Mouse (Mus musculus): ENCODE data around the gene Cyb561d2. TPM values are rescaled to one million over a fixed set of nuclear protein-coding genes. Genes with fewer than 3 reads are reported as not detected.

Gene Cyb561d2
- polyA plus RNA-seq (2015; fragmentation: Nextera tagmentation; extraction: Ambion mirVana): 26.0 and 28.4 TPM in 2 replicates

DNA sequence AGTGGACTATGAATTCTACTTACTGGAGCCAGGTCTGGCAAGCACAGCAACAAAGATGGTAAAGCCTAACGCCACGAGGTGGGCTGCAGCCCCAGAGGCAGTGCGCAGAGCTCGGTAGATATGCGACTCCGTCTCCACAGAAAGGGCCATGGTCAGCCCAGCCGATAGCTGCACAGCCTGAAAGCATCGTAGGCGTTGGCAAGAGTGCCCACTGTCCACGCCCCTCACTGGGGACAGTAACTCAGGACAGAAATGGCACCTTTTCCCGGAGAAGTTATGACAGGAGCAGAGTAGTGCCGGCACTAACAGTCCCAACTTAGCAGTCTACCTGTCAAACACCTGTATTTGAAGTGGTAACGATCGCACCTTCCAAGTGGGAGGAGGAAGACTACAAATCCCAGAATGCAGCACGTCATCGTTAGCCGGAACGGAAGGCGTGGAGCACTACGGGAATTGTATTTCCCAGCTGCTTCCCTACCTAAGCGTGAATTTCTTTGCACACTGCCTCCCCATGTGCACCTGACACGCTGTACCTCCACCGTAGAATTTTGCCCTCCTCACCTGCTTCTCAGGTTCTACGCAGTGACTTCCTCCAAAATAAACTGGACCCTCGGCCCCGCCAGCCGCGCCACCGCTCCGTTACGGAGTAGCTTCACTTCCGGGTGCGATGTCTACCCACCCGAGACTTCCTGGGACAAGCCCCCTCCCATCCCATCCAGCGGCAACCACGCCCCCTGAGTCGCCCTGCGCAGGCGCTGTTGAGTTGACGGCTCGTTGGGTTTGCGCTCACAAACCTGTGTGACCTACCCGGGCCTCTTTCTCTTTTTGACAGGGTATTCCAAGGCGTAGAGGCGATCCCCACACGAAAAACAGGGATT lies at the start of gene Cyb561d2, which contains the start of gene Nprl2:
Cyb561d2 (minus strand) TSS at position 720 of the 878 bp plus-strand sequence.
Nprl2 (plus strand) TSS at position 753 of the 878 bp plus-strand sequence.
- Histone ChIP-seq H3K27me3 (no peaks in the 10 kb centered on the region), H3K9ac (peak within 1 kb of the TSS; percentile 61), H3K4me3 (peak within 1 kb of the TSS; percentile 83), H3K36me3 (peaks cover 37% of the 10 kb centered on the region), H3K27ac (peak within 1 kb of the TSS; percentile 75), H3K4me2 (peak within 1 kb of the TSS; percentile 84), H3K9me3 (no peaks in the 10 kb centered on the region), H3K4me1 (peaks cover 29% of the 10 kb centered on the region)
- ATAC-seq (ENCODE audit: borderline replicate concordance, extremely low read depth, low FRiP score, low TSS enrichment): peak; percentile 87
- under 1% methylated on average over 46 of the region's 46 CpGs for WGBS

DNA sequence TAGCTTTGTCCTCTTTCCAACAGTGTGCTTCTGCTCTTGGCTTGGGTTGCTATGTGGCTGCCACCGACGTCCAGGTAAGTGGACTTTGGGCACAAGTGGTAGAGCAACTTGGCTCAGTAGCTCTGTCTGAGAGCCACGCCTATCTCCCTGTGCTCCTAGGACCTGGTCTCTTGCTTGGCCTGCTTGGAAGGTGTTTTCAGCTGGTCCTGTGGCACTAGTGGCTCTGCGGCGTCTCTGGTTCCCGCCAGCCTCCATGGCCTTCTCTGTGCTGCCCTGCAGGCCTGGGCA lies 48.7 kb upstream of the Cyb561d2 start:
- Histone ChIP-seq H3K36me3 (peaks cover 44% of the 10 kb centered on the region), H3K4me3 (no peak overlapping the region), H3K27me3 (no peaks in the 10 kb centered on the region), H3K9me3 (no peaks in the 10 kb centered on the region), H3K27ac (peak overlapping the region; percentile 18; the same call in 1 of the 2 replicates), H3K9ac (no peak overlapping the region), H3K4me2 (no peak overlapping the region), H3K4me1 (peaks cover 24% of the 10 kb centered on the region)
- no peak for ATAC-seq (ENCODE audit: borderline replicate concordance, extremely low read depth, low FRiP score, low TSS enrichment)
- 86% methylated on average over 6 of the region's 6 CpGs for WGBS

DNA sequence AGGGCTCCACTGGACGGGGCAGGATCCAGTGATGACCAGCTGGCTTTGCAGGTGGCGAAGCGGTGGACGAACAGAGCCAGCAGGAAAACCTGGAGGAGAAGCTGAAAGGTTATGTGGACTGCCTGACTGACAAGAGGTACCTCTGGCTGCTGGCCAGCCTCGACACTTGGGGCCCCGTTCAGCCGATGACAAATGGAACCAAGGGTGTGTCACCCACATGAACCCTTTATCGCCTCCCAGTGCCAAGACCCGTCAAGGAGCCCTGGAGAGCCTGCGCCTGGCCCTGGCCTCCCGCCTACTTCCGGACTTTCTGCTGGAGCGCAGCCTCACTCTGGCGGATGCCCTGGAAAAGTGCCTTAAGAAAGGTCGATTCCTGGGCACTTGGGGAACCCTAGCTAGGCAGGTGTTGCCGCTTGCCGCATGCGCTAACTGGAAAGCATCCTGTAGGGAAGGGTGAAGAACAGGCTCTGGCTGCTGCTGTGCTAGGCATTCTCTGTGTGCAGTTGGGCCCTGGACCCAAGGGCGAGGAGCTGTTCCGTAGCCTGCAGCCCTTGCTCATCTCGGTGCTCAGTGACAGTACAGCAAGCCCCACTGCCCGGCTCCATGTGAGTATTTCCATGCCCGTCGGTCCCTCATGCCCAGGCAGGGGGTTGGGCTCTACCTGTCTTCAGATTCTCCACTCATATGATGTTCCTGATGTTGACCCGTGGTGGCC lies 48.2 kb upstream of the Cyb561d2 start:
- Histone ChIP-seq H3K36me3 (peaks cover 44% of the 10 kb centered on the region), H3K27ac (peak overlapping the region; percentile 18; the same call in 1 of the 2 replicates), H3K9ac (no peak overlapping the region), H3K4me3 (no peak overlapping the region), H3K9me3 (no peaks in the 10 kb centered on the region), H3K27me3 (no peaks in the 10 kb centered on the region), H3K4me1 (peaks cover 24% of the 10 kb centered on the region), H3K4me2 (peak overlapping the region; percentile 79; the same call in 1 of the 2 replicates)
- 71% methylated on average over 25 of the region's 25 CpGs for WGBS
- ATAC-seq (ENCODE audit: borderline replicate concordance, extremely low read depth, low FRiP score, low TSS enrichment): no peak

- H3K27ac ChIP-seq: peak overlapping the region; percentile 36; the same call in 1 of the 2 replicates
- peak overlapping the region; percentile 79 for H3K4me3 ChIP-seq
- peaks cover 41% of the 10 kb centered on the region for H3K36me3 ChIP-seq
- WGBS: under 1% methylated on average over 33 of the region's 33 CpGs
- ATAC-seq (ENCODE audit: borderline replicate concordance, extremely low read depth, low FRiP score, low TSS enrichment): no peak
- H3K4me1 ChIP-seq: peaks cover 24% of the 10 kb centered on the region
- peak overlapping the region; percentile 64 for H3K9ac ChIP-seq
- no peaks in the 10 kb centered on the region for H3K27me3 ChIP-seq
- H3K9me3 ChIP-seq: no peaks in the 10 kb centered on the region
- H3K4me2 ChIP-seq: peak overlapping the region; percentile 79
These were observed 46.0 kb upstream of the Cyb561d2 start for GRCm38 (mm10) chr9:107587833-107588639.

DNA sequence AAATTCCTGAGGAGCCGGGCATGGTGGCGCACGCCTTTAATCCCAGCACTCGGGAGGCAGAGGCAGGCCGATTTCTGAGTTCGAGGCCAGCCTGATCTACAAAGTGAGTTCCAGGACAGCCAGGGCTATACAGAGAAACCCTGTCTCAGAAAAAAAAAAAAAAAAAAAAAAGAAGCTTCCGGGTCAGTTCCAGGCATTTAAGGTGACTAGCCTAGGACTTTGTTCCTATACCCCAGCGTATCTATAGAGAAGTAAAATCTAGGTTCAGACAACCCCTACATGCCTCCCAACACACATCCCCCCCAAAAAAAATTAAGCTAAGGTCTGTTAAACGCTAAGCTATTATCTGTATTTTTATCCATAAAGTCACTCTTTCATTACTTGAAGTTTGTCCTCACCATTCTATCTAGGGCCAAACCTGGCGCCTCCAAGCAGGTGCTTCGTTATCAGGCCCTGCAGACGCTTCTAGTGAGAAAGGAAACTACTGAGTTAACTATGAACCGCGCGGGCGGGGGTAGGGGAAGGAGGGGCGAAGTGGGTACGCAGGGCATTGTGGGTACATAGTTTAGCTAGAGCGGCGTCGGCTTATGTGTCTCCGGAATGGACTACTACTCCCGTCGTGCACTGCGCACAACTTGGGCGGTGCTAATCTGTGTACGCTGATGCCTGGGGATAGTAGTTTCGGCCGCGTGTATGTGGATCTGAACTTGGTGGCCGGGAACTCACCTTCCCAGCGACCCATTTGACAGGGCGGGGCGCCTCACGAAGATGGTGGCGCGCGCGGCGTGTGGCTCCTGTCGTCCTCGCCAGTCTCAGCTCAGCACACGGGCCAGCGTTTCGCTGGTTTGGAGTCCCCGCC lies 45.2 kb upstream of the Cyb561d2 start, which contains the start of gene Ifrd2:
Ifrd2 (plus strand) TSS at position 669 of the 859 bp plus-strand sequence.
- H3K27me3 ChIP-seq: no peaks in the 10 kb centered on the region
- ATAC-seq (ENCODE audit: borderline replicate concordance, extremely low read depth, low FRiP score, low TSS enrichment): peak; percentile 97
- H3K9me3 ChIP-seq: no peaks in the 10 kb centered on the region
- whole genome bisulfite sequencing: 11% methylated on average over 46 of the region's 46 CpGs
- peaks cover 38% of the 10 kb centered on the region for H3K36me3 ChIP-seq
- H3K4me2 ChIP-seq: peak within 1 kb of the TSS; percentile 79
- H3K27ac ChIP-seq: peak within 1 kb of the TSS; percentile 41; the same call in 1 of the 2 replicates
- peaks cover 32% of the 10 kb centered on the region for H3K4me1 ChIP-seq
- H3K9ac ChIP-seq: peak within 1 kb of the TSS; percentile 64
- H3K4me3 ChIP-seq: peak within 1 kb of the TSS; percentile 79

- peaks cover 31% of the 10 kb centered on the region for H3K36me3 ChIP-seq
- no peak overlapping the region for H3K27ac ChIP-seq
- H3K9me3 ChIP-seq: no peaks in the 10 kb centered on the region
- H3K4me3 ChIP-seq: no peak overlapping the region
- H3K4me1 ChIP-seq: peaks cover 39% of the 10 kb centered on the region
- H3K4me2 ChIP-seq: no peak overlapping the region
- ATAC-seq (ENCODE audit: borderline replicate concordance, extremely low read depth, low FRiP score, low TSS enrichment): no peak
- no peaks in the 10 kb centered on the region for H3K27me3 ChIP-seq
- 85% methylated on average over 5 of the region's 5 CpGs for WGBS
- H3K9ac ChIP-seq: no peak overlapping the region
These were observed 44.5 kb upstream of the Cyb561d2 start for GRCm38 (mm10) chr9:107586504-107586903.

- H3K9ac ChIP-seq: no peak overlapping the region
- no peak overlapping the region for H3K4me3 ChIP-seq
- H3K4me1 ChIP-seq: peaks cover 36% of the 10 kb centered on the region
- peaks cover 13% of the 10 kb centered on the region for H3K36me3 ChIP-seq
- no peak for ATAC-seq (ENCODE audit: borderline replicate concordance, extremely low read depth, low FRiP score, low TSS enrichment)
- 91% methylated on average over 14 of the region's 14 CpGs for WGBS
- H3K4me2 ChIP-seq: no peak overlapping the region
- no peak overlapping the region for H3K27ac ChIP-seq
- H3K9me3 ChIP-seq: no peaks in the 10 kb centered on the region
- no peaks in the 10 kb centered on the region for H3K27me3 ChIP-seq
These were observed 41.2 kb upstream of the Cyb561d2 start for GRCm38 (mm10) chr9:107583174-107583573.

GRCm38 (mm10) chr9:107582509-107583062 lies 40.6 kb upstream of the Cyb561d2 start:
- H3K4me3 ChIP-seq: no peak overlapping the region
- no peaks in the 10 kb centered on the region for H3K27me3 ChIP-seq
- peaks cover 13% of the 10 kb centered on the region for H3K36me3 ChIP-seq
- 89% methylated on average over 7 of the region's 7 CpGs for WGBS
- H3K27ac ChIP-seq: no peak overlapping the region
- peak overlapping the region; percentile 87; the same call in 1 of the 2 replicates for H3K4me2 ChIP-seq
- H3K4me1 ChIP-seq: peaks cover 38% of the 10 kb centered on the region
- ATAC-seq (ENCODE audit: borderline replicate concordance, extremely low read depth, low FRiP score, low TSS enrichment): no peak
- no peak overlapping the region for H3K9ac ChIP-seq
- no peaks in the 10 kb centered on the region for H3K9me3 ChIP-seq

GRCm38 (mm10) chr9:107581584-107581983 lies 39.6 kb upstream of the Cyb561d2 start:
- peaks cover 13% of the 10 kb centered on the region for H3K36me3 ChIP-seq
- WGBS: 63% methylated on average over 4 of the region's 4 CpGs
- no peaks in the 10 kb centered on the region for H3K27me3 ChIP-seq
- peak overlapping the region; percentile 87 for H3K4me2 ChIP-seq
- no peaks in the 10 kb centered on the region for H3K9me3 ChIP-seq
- H3K9ac ChIP-seq: peak overlapping the region; percentile 67
- ATAC-seq (ENCODE audit: borderline replicate concordance, extremely low read depth, low FRiP score, low TSS enrichment): no peak
- H3K4me1 ChIP-seq: peaks cover 45% of the 10 kb centered on the region
- H3K27ac ChIP-seq: peak overlapping the region; percentile 97
- peak overlapping the region; percentile 60 for H3K4me3 ChIP-seq

DNA sequence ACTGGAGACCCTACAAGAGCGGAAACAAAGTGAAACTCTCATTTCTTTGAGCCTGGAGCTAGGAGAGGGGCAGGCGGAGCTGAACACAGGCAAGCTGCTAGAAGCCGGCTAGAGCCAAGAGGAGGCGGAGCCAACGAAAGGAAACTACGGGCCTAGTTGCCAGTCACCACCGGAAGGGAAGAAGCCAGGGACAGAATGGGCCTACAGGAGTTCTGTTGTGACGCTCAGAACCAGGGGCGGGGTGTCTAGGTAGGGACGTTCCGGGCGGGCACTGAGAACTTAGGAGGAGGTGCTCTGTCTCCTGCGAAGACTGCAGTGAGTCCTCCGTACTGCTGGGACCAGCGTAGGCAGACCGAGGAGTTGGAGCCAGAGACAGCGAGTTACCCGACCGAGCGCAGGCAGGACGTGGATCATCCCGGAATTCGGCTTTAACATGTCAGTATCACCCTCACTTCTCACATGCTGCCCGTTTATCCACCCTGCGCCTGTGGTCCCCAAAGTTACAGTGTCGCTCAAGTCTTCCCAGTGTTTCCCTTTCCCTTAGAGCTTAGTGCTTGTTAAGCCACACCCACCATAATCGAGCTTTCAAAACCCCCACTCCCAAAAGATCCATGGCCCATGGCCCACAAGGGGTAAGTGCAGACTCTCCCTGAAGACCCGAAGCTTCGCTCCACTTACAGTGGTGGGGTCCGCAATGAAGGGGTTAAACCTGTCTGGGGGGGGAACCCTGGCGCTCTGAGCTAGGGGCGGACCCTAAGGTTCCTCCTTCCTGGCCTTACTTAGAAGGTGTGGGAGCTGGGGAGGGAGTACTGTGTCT lies 38.7 kb upstream of the Cyb561d2 start, which contains the start of gene Hyal3:
Hyal3 (plus strand) TSS at position 318 of the 817 bp plus-strand sequence.
- WGBS: under 1% methylated on average over 32 of the region's 32 CpGs

More for the DNA sequence above, 38.7 kb upstream of the Cyb561d2 start, which contains the start of gene Hyal3:
- Histone ChIP-seq H3K4me2 (peak within 1 kb of the TSS; percentile 87), H3K4me1 (peaks cover 53% of the 10 kb centered on the region), H3K4me3 (peak within 1 kb of the TSS; percentile 60), H3K27ac (peak within 1 kb of the TSS; percentile 97), H3K36me3 (peaks cover 13% of the 10 kb centered on the region), H3K9me3 (no peaks in the 10 kb centered on the region), H3K9ac (peak within 1 kb of the TSS; percentile 67), H3K27me3 (no peaks in the 10 kb centered on the region)
- peak; percentile 75 for ATAC-seq (ENCODE audit: borderline replicate concordance, extremely low read depth, low FRiP score, low TSS enrichment)
